Mouse (Mus musculus) hindbrain, embryonic 11.5 days (tissue): ENCODE measurements around the gene Tbc1d8. TPM values are rescaled to one million over a fixed set of nuclear protein-coding genes. Genes with fewer than 3 reads are reported as not detected.

ENCODE experiments used
- ATAC-seq: fragments of 200-750 bp; cut with Nextera tagmentation; 2 replicates; pipeline ENCODE4 v1.8.0; 2017; ENCODE audit warnings: mild to moderate bottlenecking, moderate TSS enrichment, moderate library complexity; ENCODE audit not compliant: low FRiP score
- DNase-seq: peaks from one replicate; pipeline ENCODE4 v3.0.0-alpha.2; 2015; ENCODE audit warnings: low spot score
- H3K27ac ChIP-seq: fragments of 300-500 bp; sonication (generic); 2 replicates; pipeline ENCODE4 v1.5.1; 2014; ENCODE audit warnings: mild to moderate bottlenecking, low read depth, low read length
- H3K27me3 ChIP-seq: fragments of 300-500 bp; sonication (generic); 2 replicates; pipeline ENCODE4 v1.6.1; 2014; ENCODE audit warnings: mild to moderate bottlenecking, low read length, moderate library complexity, mixed read lengths; ENCODE audit not compliant: control insufficient read depth, insufficient read depth
- H3K36me3 ChIP-seq: fragments of 300-500 bp; sonication (generic); 2 replicates; pipeline ENCODE4 v1.6.1; 2014; ENCODE audit warnings: mild to moderate bottlenecking, low read length, moderate library complexity, mixed read lengths; ENCODE audit not compliant: control insufficient read depth, insufficient read depth
- H3K4me1 ChIP-seq: fragments of 300-500 bp; sonication (generic); replicated peaks from 2 replicates; pipeline ENCODE4 v1.6.1; 2014; ENCODE audit warnings: low read length, mixed read lengths; ENCODE audit not compliant: control insufficient read depth, insufficient read depth
- H3K4me2 ChIP-seq: fragments of 300-500 bp; sonication (generic); replicated peaks from 2 replicates; pipeline ENCODE4 v1.6.1; 2014; ENCODE audit warnings: mild to moderate bottlenecking, low read depth, low read length
- H3K4me3 ChIP-seq: fragments of 300-500 bp; sonication (generic); 2 replicates; pipeline ENCODE4 v1.5.1; 2014; ENCODE audit warnings: low read depth, low read length
- H3K9ac ChIP-seq: fragments of 300-500 bp; sonication (generic); 2 replicates; pipeline ENCODE4 v1.6.1; 2014; ENCODE audit warnings: low read depth, low read length
- H3K9me3 ChIP-seq: fragments of 300-500 bp; sonication (generic); 2 replicates; pipeline ENCODE4 v1.6.1; 2016; ENCODE audit warnings: low read length; ENCODE audit not compliant: control insufficient read depth
- WGBS: fragments of 180-500 bp; shearing (Covaris S2); extraction: QIAGEN DNeasy Blood & Tissue Kit; methylation state at CpG from one replicate; pipeline ENCODE4 v1.1.7; 2014; 5-methylcytosine and 5-hydroxymethylcytosine counted together
- polyA plus RNA-seq: library from polyadenylated mRNA; unstranded; fragments of >200 nt; fragmentation: Nextera tagmentation; extraction: Ambion mirVana; gene quantifications from 2 replicates; pipeline ENCODE4 v1.2.1, GENCODE M21; 2014

Tbc1d8 gene
- polyA plus RNA-seq, 1 experiment from 2014 or later: 5.3 TPM

- Histone ChIP-seq H3K4me2 (no peak overlapping the region), H3K9ac (no peak overlapping the region), H3K9me3 (no peaks in the 10 kb centered on the region), H3K4me3 (no peak overlapping the region), H3K36me3 (no peaks in the 10 kb centered on the region), H3K4me1 (no peaks in the 10 kb centered on the region), H3K27me3 (no peaks in the 10 kb centered on the region), H3K27ac (no peak overlapping the region)
- ATAC-seq: no peak
- 90% methylated on average over 7 of the region's 7 CpGs for WGBS
- no peak for DNase-seq
These were observed 9.6 kb downstream of the Tbc1d8 start for GRCm38 (mm10) chr1:39468982-39469381.

GRCm38 (mm10) chr1:39466526-39466925 lies 12.0 kb downstream of the Tbc1d8 start:
- 93% methylated on average over 13 of the region's 13 CpGs for WGBS
- no peak overlapping the region for H3K4me3 ChIP-seq
- H3K27me3 ChIP-seq: no peaks in the 10 kb centered on the region
- ATAC-seq (no peak), DNase-seq (no peak)
- H3K27ac ChIP-seq: no peak overlapping the region
- no peaks in the 10 kb centered on the region for H3K4me1 ChIP-seq
- no peaks in the 10 kb centered on the region for H3K9me3 ChIP-seq
- no peak overlapping the region for H3K9ac ChIP-seq
- H3K36me3 ChIP-seq: no peaks in the 10 kb centered on the region
- no peak overlapping the region for H3K4me2 ChIP-seq

- no peak overlapping the region for H3K4me3 ChIP-seq
- no peaks in the 10 kb centered on the region for H3K27me3 ChIP-seq
- no peaks in the 10 kb centered on the region for H3K9me3 ChIP-seq
- H3K27ac ChIP-seq: no peak overlapping the region
- no peaks in the 10 kb centered on the region for H3K36me3 ChIP-seq
- no peak overlapping the region for H3K4me2 ChIP-seq
- ATAC-seq (no peak), DNase-seq (no peak)
- H3K4me1 ChIP-seq: no peaks in the 10 kb centered on the region
- no peak overlapping the region for H3K9ac ChIP-seq
- WGBS: 93% methylated on average over 3 of the region's 3 CpGs
These were observed 13.8 kb downstream of the Tbc1d8 start for GRCm38 (mm10) chr1:39464760-39465159.

- Histone ChIP-seq H3K4me2 (no peak overlapping the region), H3K9ac (no peak overlapping the region), H3K9me3 (no peaks in the 10 kb centered on the region), H3K4me3 (no peak overlapping the region), H3K27ac (no peak overlapping the region), H3K27me3 (no peaks in the 10 kb centered on the region), H3K4me1 (no peaks in the 10 kb centered on the region), H3K36me3 (no peaks in the 10 kb centered on the region)
- ATAC-seq: no peak
- whole genome bisulfite sequencing: 93% methylated on average over 6 of the region's 6 CpGs
- DNase-seq: no peak
These were observed 15.6 kb downstream of the Tbc1d8 start for GRCm38 (mm10) chr1:39462937-39463444.

GRCm38 (mm10) chr1:39462036-39462435 lies 16.5 kb downstream of the Tbc1d8 start:
- no peak overlapping the region for H3K27ac ChIP-seq
- 91% methylated on average over 13 of the region's 13 CpGs for WGBS
- H3K4me2 ChIP-seq: no peak overlapping the region
- no peaks in the 10 kb centered on the region for H3K4me1 ChIP-seq
- no peaks in the 10 kb centered on the region for H3K9me3 ChIP-seq
- no peak overlapping the region for H3K9ac ChIP-seq
- H3K27me3 ChIP-seq: no peaks in the 10 kb centered on the region
- H3K36me3 ChIP-seq: no peaks in the 10 kb centered on the region
- no peak overlapping the region for H3K4me3 ChIP-seq
- no peak for ATAC-seq
- DNase-seq: no peak

DNA sequence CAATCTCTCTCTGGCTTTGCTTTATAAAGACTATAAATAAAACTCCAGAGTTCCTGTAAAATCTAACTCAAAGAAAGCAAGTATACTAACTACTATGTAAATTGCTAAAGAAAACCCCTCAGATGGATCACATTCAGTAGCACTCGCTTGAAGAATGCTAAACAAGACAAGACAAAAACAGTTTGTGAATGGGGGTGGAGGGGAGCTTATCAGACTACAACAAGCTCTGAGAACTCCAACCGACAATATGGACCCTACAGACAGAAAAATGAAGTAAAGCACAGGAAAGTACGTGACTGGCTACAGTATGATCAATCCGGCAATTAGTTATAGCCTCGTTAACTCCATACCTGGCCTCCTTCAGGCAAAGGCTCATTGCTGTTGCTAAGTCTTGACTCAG lies 18.1 kb downstream of the Tbc1d8 start:
- Histone ChIP-seq H3K4me1 (no peaks in the 10 kb centered on the region), H3K36me3 (no peaks in the 10 kb centered on the region), H3K27me3 (no peaks in the 10 kb centered on the region), H3K9ac (no peak overlapping the region), H3K4me3 (no peak overlapping the region), H3K9me3 (no peaks in the 10 kb centered on the region), H3K27ac (no peak overlapping the region), H3K4me2 (no peak overlapping the region)
- no peak for DNase-seq
- WGBS: 82% methylated on average over 5 of the region's 5 CpGs
- no peak for ATAC-seq

GRCm38 (mm10) chr1:39457887-39458874 lies 20.4 kb downstream of the Tbc1d8 start:
- H3K27ac ChIP-seq: no peak overlapping the region
- no peaks in the 10 kb centered on the region for H3K27me3 ChIP-seq
- 92% methylated on average over 13 of the region's 13 CpGs for WGBS
- no peak overlapping the region for H3K4me3 ChIP-seq
- DNase-seq (no peak), ATAC-seq (no peak)
- no peaks in the 10 kb centered on the region for H3K36me3 ChIP-seq
- H3K4me2 ChIP-seq: no peak overlapping the region
- H3K4me1 ChIP-seq: no peaks in the 10 kb centered on the region
- no peaks in the 10 kb centered on the region for H3K9me3 ChIP-seq
- H3K9ac ChIP-seq: no peak overlapping the region

GRCm38 (mm10) chr1:39456421-39456853 lies 22.1 kb downstream of the Tbc1d8 start:
- no peaks in the 10 kb centered on the region for H3K9me3 ChIP-seq
- 85% methylated on average over 5 of the region's 5 CpGs for WGBS
- DNase-seq: no peak
- no peaks in the 10 kb centered on the region for H3K4me1 ChIP-seq
- H3K27me3 ChIP-seq: no peaks in the 10 kb centered on the region
- no peak overlapping the region for H3K27ac ChIP-seq
- H3K9ac ChIP-seq: no peak overlapping the region
- no peak overlapping the region for H3K4me3 ChIP-seq
- ATAC-seq: no peak
- H3K4me2 ChIP-seq: no peak overlapping the region
- H3K36me3 ChIP-seq: no peaks in the 10 kb centered on the region
